ENCODE assay signal across 21 mouse cellular contexts in genomic region chr12:69287535-69287934, GRCm38 (mm10). TPM values are rescaled to one million over a fixed set of nuclear protein-coding genes. Genes with fewer than 3 reads are reported as not detected.
DNase-seq lines count a peak whose midpoint lies in the region; ATAC-seq and TF ChIP-seq lines count a peak whose summit lies in the region.
"Had no signal": no experiment of that assay in that cellular context is flagged by ENCODE, and none has a peak within 500 bp of the region (broad histone marks: within the 10 kb centered on the region; RNA-seq: fewer than 3 reads in every experiment).

No protein-coding gene starts in this region.

- peaks cover 38% of the 10 kb centered on the region for H3K4me1 ChIP-seq in liver, embryonic 12.5 days
- H3K4me1 ChIP-seq in liver, embryonic 15.5 days (replicated peaks) = peaks cover 36% of the 10 kb centered on the region
- no peaks in the 10 kb centered on the region for H3K4me1 ChIP-seq in kidney, adult 2 months (ENCODE audit: control insufficient read depth, insufficient read depth, low read length)
- H3K4me1 ChIP-seq in intestine, embryonic 15.5 days (replicated peaks) = no peaks in the 10 kb centered on the region
- H3K4me1 ChIP-seq: embryonic facial prominence, embryonic 15.5 days; forebrain, embryonic 15.5 days; heart, embryonic 12.5 days; hindbrain, embryonic 15.5 days had no signal

- H3K27ac ChIP-seq in liver, embryonic 12.5 days = 0 out of 2 replicates have a peak overlapping the region, but pooled peaks have one; percentile 17
- 0 out of 2 replicates have a peak overlapping the region, but pooled peaks have one; percentile 19 for H3K27ac ChIP-seq in liver, embryonic 15.5 days (replicated peaks)
- no peak overlapping the region for H3K27ac ChIP-seq in kidney, adult 2 months (ENCODE audit: insufficient read depth, low read depth, low read length)
- no peak overlapping the region for H3K27ac ChIP-seq in intestine, embryonic 15.5 days
- H3K27ac ChIP-seq: embryonic facial prominence, embryonic 15.5 days; forebrain, embryonic 15.5 days; heart, adult 2 months; hindbrain, embryonic 15.5 days had no signal

- TF ChIP-seq POLR2A in kidney, adult 2 months (IDR thresholded peaks at IDR 0.05; ENCODE audit: low read depth, low read length) = no peak

- H3K27me3 ChIP-seq in liver, embryonic 12.5 days (replicated peaks) = no peaks in the 10 kb centered on the region
- no peaks in the 10 kb centered on the region for H3K27me3 ChIP-seq in liver, embryonic 15.5 days
- H3K27me3 ChIP-seq in splenic B cell, adult 2 months (ENCODE audit: control insufficient read depth, insufficient read depth, low read length, poor library complexity, severe bottlenecking) = no peaks in the 10 kb centered on the region
- no peaks in the 10 kb centered on the region for H3K27me3 ChIP-seq in kidney, adult 2 months (replicated peaks; ENCODE audit: control insufficient read depth, insufficient read depth, low read length)
- no peaks in the 10 kb centered on the region for H3K27me3 ChIP-seq in intestine, embryonic 15.5 days (replicated peaks)
- H3K27me3 ChIP-seq: embryonic facial prominence, embryonic 15.5 days; forebrain, embryonic 15.5 days; heart, embryonic 12.5 days; hindbrain, embryonic 15.5 days had no signal

- no peak overlapping the region for H3K4me3 ChIP-seq in liver, embryonic 12.5 days
- H3K4me3 ChIP-seq in liver, embryonic 15.5 days (replicated peaks) = no peak overlapping the region
- H3K4me3 ChIP-seq in kidney, adult 2 months (ENCODE audit: insufficient read depth, low read depth, low read length) = no peak overlapping the region
- no peak overlapping the region for H3K4me3 ChIP-seq in intestine, embryonic 15.5 days (replicated peaks)
- H3K4me3 ChIP-seq: embryonic facial prominence, embryonic 15.5 days; forebrain, embryonic 15.5 days; heart, adult 2 months; heart, embryonic 12.5 days; hindbrain, embryonic 15.5 days had no signal

- no peak for DNase-seq in liver
- DNase-seq in splenic B cell, adult 2 months (ENCODE audit: low read depth, low spot score) = peak; percentile 46
- DNase-seq in kidney, adult 2 months = no peak
- DNase-seq: adrenal gland, adult 8-10 months; adrenal gland, postnatal 36 days; cerebellum, adult 2 months; cerebellum, postnatal 10 days; embryo, embryonic 11 days; gastrocnemius, postnatal 10 days; heart, adult 2 months; heart, postnatal 36 days had no signal

- no peak overlapping the region for H3K4me2 ChIP-seq in liver, embryonic 12.5 days
- no peak overlapping the region for H3K4me2 ChIP-seq in liver, embryonic 15.5 days
- H3K4me2 ChIP-seq in intestine, embryonic 15.5 days (replicated peaks) = no peak overlapping the region
- H3K4me2 ChIP-seq: embryonic facial prominence, embryonic 15.5 days; forebrain, embryonic 15.5 days; heart, embryonic 12.5 days; hindbrain, embryonic 15.5 days had no signal

- no peaks in the 10 kb centered on the region for H3K36me3 ChIP-seq in liver, embryonic 12.5 days
- H3K36me3 ChIP-seq in liver, embryonic 15.5 days (replicated peaks) = no peaks in the 10 kb centered on the region
- H3K36me3 ChIP-seq in splenic B cell, adult 2 months (ENCODE audit: control insufficient read depth, insufficient read depth, low read length, poor library complexity, severe bottlenecking) = no peaks in the 10 kb centered on the region
- H3K36me3 ChIP-seq in kidney, adult 2 months (ENCODE audit: control insufficient read depth, insufficient read depth, low read length) = no peaks in the 10 kb centered on the region
- no peaks in the 10 kb centered on the region for H3K36me3 ChIP-seq in intestine, embryonic 15.5 days
- H3K36me3 ChIP-seq: embryonic facial prominence, embryonic 15.5 days; forebrain, embryonic 15.5 days; G1E; heart, embryonic 12.5 days; hindbrain, embryonic 15.5 days had no signal

- TF ChIP-seq CTCF in kidney, adult 2 months (conservative IDR thresholded peaks at IDR 0.05; ENCODE audit: insufficient read depth, insufficient read length, low read depth, low read length) = no peak

- WGBS in liver, embryonic 12.5 days (ENCODE audit: insufficient replicate concordance) = 77% methylated on average over 8 of the region's 8 CpGs
- 70% methylated on average over 8 of the region's 8 CpGs for WGBS in liver, embryonic 15.5 days (ENCODE audit: insufficient replicate concordance)
- WGBS in kidney, adult 2 months = 86% methylated on average over 8 of the region's 8 CpGs
- WGBS in intestine, embryonic 15.5 days = 89% methylated on average over 8 of the region's 8 CpGs

- no peak for ATAC-seq in liver, embryonic 12.5 days
- peak; percentile 45; the same call in 1 of the 2 replicates for ATAC-seq in common myeloid progenitor, adult 5-6 weeks (replicated peaks; ENCODE audit: low read depth, poor library complexity, severe bottlenecking)
- ATAC-seq in liver, embryonic 15.5 days (ENCODE audit: insufficient read depth) = no peak
- no peak for ATAC-seq in monocyte, adult 5-6 weeks (replicated peaks; ENCODE audit: insufficient number of reproducible peaks, low FRiP score, low TSS enrichment, poor library complexity, severe bottlenecking)
- no peak for ATAC-seq in intestine, embryonic 15.5 days
- ATAC-seq: forebrain, embryonic 15.5 days had no signal

- no peak overlapping the region for H3K9ac ChIP-seq in liver, embryonic 12.5 days
- H3K9ac ChIP-seq in liver, embryonic 15.5 days = no peak overlapping the region
- H3K9ac ChIP-seq in intestine, embryonic 15.5 days = no peak overlapping the region
- H3K9ac ChIP-seq: embryonic facial prominence, embryonic 15.5 days; forebrain, embryonic 15.5 days; heart, embryonic 12.5 days; hindbrain, embryonic 15.5 days had no signal

- no peaks in the 10 kb centered on the region for H3K9me3 ChIP-seq in liver, embryonic 12.5 days (replicated peaks)
- H3K9me3 ChIP-seq in liver, embryonic 15.5 days (replicated peaks) = no peaks in the 10 kb centered on the region
- H3K9me3 ChIP-seq in intestine, embryonic 15.5 days = no peaks in the 10 kb centered on the region
- H3K9me3 ChIP-seq: embryonic facial prominence, embryonic 15.5 days; forebrain, embryonic 15.5 days; G1E; heart, embryonic 12.5 days; hindbrain, embryonic 15.5 days had no signal

RNA-seq across cellular contexts. Expression of gene Klhdc2, which starts 8.9 kb away (rescaled TPM):
- polyA plus RNA-seq in liver, embryonic 12.5 days (2016; fragmentation: Nextera tagmentation; extraction: Ambion mirVana) = 122 and 123 TPM in 2 replicates
- total RNA-seq in common myeloid progenitor, adult 5-6 weeks (2017) = 65.6 and 79.0 TPM in 2 replicates
- 82.8 and 83.0 TPM in 2 replicates for polyA plus RNA-seq in liver, embryonic 15.5 days (2015; fragmentation: Nextera tagmentation; extraction: Ambion mirVana)
- 41.0 and 42.8 TPM in 2 replicates for polyA plus RNA-seq in kidney, adult 2 months (2012; rRNA removed)
- total RNA-seq in monocyte, adult 5-6 weeks (2017) = 47.6 to 59.0 TPM (median 53.0 TPM) in 3 replicates
- 107 and 115 TPM in 2 replicates for polyA plus RNA-seq in intestine, embryonic 15.5 days (2015; fragmentation: Nextera tagmentation; extraction: Ambion mirVana)

RNA-seq across cellular contexts. Expression of gene Klhdc1, which starts 46.6 kb away (rescaled TPM):
- 5.0 and 5.4 TPM in 2 replicates for polyA plus RNA-seq in liver, embryonic 12.5 days (2016; fragmentation: Nextera tagmentation; extraction: Ambion mirVana)
- total RNA-seq in common myeloid progenitor, adult 5-6 weeks (2017) = 7.8 and 9.2 TPM in 2 replicates
- polyA plus RNA-seq in liver, embryonic 15.5 days (2015; fragmentation: Nextera tagmentation; extraction: Ambion mirVana) = 1.9 and 2.1 TPM in 2 replicates
- polyA plus RNA-seq in kidney, adult 2 months (2012; rRNA removed) = 2.9 and 5.9 TPM in 2 replicates
- total RNA-seq in monocyte, adult 5-6 weeks (2017) = 6.5 to 8.6 TPM (median 6.7 TPM) in 3 replicates
- 5.0 and 7.4 TPM in 2 replicates for polyA plus RNA-seq in intestine, embryonic 15.5 days (2015; fragmentation: Nextera tagmentation; extraction: Ambion mirVana)

RNA-seq across cellular contexts. Expression of gene Pole2, which starts 59.5 kb away (rescaled TPM):
- 31.1 and 31.5 TPM in 2 replicates for polyA plus RNA-seq in liver, embryonic 12.5 days (2016; fragmentation: Nextera tagmentation; extraction: Ambion mirVana)
- total RNA-seq in common myeloid progenitor, adult 5-6 weeks (2017) = 41.6 and 42.1 TPM in 2 replicates
- 20.3 and 21.4 TPM in 2 replicates for polyA plus RNA-seq in liver, embryonic 15.5 days (2015; fragmentation: Nextera tagmentation; extraction: Ambion mirVana)
- 1.9 TPM in 2 replicates for polyA plus RNA-seq in kidney, adult 2 months (2012; rRNA removed)
- 8.3 to 9.7 TPM (median 9.3 TPM) in 3 replicates for total RNA-seq in monocyte, adult 5-6 weeks (2017)
- polyA plus RNA-seq in intestine, embryonic 15.5 days (2015; fragmentation: Nextera tagmentation; extraction: Ambion mirVana) = 23.4 and 25.9 TPM in 2 replicates

Comparison
In these comparisons a context has a peak if more than half of its experiments do, and no peak if none do; other contexts are left out.
1. H3K27ac ChIP-seq: peak in liver, embryonic 12.5 days (single experiment) and liver, embryonic 15.5 days (single experiment); none in kidney, adult 2 months (single experiment) and intestine, embryonic 15.5 days (single experiment).